Mouse (Mus musculus): ENCODE results near the gene Gss. TPM values are rescaled to one million over a fixed set of nuclear protein-coding genes. Genes with fewer than 3 reads are reported as not detected.
"Not testable (repeated sequence)": the region's sequence is repeated elsewhere in the genome, so short reads cannot be mapped to it uniquely, and the experiment has no call there.

Gss gene
- polyA plus RNA-seq, 1 experiment = 20.6 TPM

DNA sequence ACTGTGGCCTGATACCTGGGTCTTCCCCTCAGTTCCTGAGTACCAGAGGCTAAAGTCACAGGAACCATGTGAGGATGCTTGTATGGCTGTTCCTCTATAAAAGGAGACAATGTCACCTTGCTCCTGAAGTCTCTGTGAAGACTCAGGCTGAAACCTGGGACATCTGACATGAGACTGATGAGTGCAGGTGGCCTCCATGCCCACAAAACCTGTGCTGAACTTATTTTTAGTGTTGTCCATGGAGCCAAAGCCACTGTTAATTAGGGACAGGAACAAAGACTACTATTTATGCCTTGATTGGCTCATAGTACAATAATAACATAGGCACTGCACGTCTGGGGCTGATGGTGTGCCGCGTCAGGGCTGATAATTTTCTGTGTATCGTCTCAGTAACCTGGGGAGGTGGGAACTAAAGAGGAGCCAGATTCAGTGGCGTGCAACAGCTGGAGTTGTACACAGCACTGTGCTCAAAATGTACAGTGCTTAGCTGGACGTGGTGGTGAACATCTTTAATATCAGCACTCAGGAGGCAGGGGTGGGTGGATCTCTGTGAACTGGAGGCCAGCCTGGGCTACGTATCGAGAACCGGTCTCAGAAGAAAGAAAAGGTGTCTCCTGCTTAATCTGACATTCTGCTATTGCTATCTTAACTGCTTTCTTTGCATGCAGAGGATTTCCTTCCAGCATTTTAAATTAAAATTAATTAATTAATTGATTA, 19.4 kb upstream of the Gss start:
- WGBS = 93% methylated on average over 9 of the region's 9 CpGs

DNA sequence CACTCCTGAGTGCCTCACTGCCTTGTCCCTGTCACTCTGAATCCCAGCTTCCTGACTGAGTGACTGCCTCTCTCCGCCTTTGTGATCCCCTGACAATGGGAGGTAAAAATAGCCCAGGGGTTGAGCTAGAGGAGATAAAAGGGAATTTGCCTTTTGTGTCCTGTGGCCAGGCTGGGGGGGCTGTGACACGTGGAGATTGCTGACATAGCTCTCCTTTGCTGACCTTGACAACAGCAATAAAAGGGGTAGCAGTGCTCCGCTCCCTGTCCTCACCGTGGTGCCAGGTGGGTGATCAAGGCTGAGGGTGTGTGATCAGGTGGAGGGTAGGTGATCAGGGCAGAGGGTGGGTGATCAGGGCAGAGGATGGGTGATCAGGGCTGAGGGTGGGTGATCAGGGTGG, 18.4 kb upstream of the Gss start, which contains the start of gene Myh7b:
Gene Myh7b, plus strand, starts transcription at position 235 of the 400 bp plus-strand sequence.
- Histone ChIP-seq H3K27ac (ENCODE audit: control insufficient read depth, insufficient read depth, low read length) (no peak within 1 kb of the TSS), H3K27me3 (ENCODE audit: control insufficient read depth, insufficient read depth, low read length) (no peaks in the 10 kb centered on the region; the same call in 1 of the 2 replicates), H3K36me3 (ENCODE audit: control insufficient read depth, insufficient read depth, low read length) (no peaks in the 10 kb centered on the region), H3K4me1 (replicated peaks; ENCODE audit: control insufficient read depth, insufficient read depth, low read length) (peaks cover 8% of the 10 kb centered on the region), H3K4me3 (ENCODE audit: control insufficient read depth, insufficient read depth, low read length) (no peak within 1 kb of the TSS)
- DNase-seq = no peak
- WGBS = 64% methylated on average over 4 of the region's 4 CpGs
- TF ChIP-seq CTCF (IDR thresholded peaks at IDR 0.05; ENCODE audit: borderline replicate concordance, control insufficient read depth, extremely low read depth, insufficient read depth, low read length, poor library complexity) (no peak), POLR2A (IDR thresholded peaks at IDR 0.05; ENCODE audit: control insufficient read depth, extremely low read depth, insufficient read depth, low read length, poor library complexity) (no peak)

More for the DNA sequence above, 19.4 kb upstream of the Gss start:
- H3K27ac ChIP-seq (ENCODE audit: control insufficient read depth, insufficient read depth, low read length) = no peak overlapping the region
- H3K27me3 ChIP-seq (ENCODE audit: control insufficient read depth, insufficient read depth, low read length) = no peaks in the 10 kb centered on the region; the same call in 1 of the 2 replicates
- no peaks in the 10 kb centered on the region for H3K36me3 ChIP-seq (ENCODE audit: control insufficient read depth, insufficient read depth, low read length)
- TF ChIP-seq POLR2A (IDR thresholded peaks at IDR 0.05; ENCODE audit: control insufficient read depth, extremely low read depth, insufficient read depth, low read length, poor library complexity) (no peak), CTCF (IDR thresholded peaks at IDR 0.05; ENCODE audit: borderline replicate concordance, control insufficient read depth, extremely low read depth, insufficient read depth, low read length, poor library complexity) (no peak)
- no peak overlapping the region for H3K4me3 ChIP-seq (ENCODE audit: control insufficient read depth, insufficient read depth, low read length)
- no peak for DNase-seq
- H3K4me1 ChIP-seq (replicated peaks; ENCODE audit: control insufficient read depth, insufficient read depth, low read length) = peaks cover 8% of the 10 kb centered on the region

DNA sequence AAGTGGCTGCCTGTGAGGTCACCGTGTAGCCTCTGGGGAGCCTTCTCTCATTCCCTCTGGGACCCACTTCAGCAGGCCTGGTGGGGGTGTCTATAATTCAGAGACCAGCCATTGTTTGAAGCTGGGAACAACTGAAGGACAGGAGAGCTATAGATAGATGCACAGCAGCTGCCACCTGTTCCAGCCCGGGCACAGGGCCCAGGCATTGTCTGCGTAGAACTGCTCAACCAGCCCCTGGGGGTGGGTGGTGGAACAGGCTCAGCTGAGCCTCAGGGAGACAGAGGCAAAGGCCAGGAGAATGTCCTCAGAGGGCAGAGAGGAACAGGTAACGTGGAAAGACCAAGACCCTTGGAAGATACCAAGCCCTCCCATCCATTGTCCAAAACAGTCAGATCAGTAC, 13.8 kb upstream of the Gss start:
- Histone ChIP-seq H3K4me1 (replicated peaks; ENCODE audit: control insufficient read depth, insufficient read depth, low read length) (no peaks in the 10 kb centered on the region), H3K4me3 (ENCODE audit: control insufficient read depth, insufficient read depth, low read length) (no peak overlapping the region), H3K27me3 (ENCODE audit: control insufficient read depth, insufficient read depth, low read length) (no peaks in the 10 kb centered on the region), H3K27ac (ENCODE audit: control insufficient read depth, insufficient read depth, low read length) (no peak overlapping the region), H3K36me3 (ENCODE audit: control insufficient read depth, insufficient read depth, low read length) (no peaks in the 10 kb centered on the region)
- DNase-seq = no peak
- TF ChIP-seq CTCF (IDR thresholded peaks at IDR 0.05; ENCODE audit: borderline replicate concordance, control insufficient read depth, extremely low read depth, insufficient read depth, low read length, poor library complexity) (no peak), POLR2A (IDR thresholded peaks at IDR 0.05; ENCODE audit: control insufficient read depth, extremely low read depth, insufficient read depth, low read length, poor library complexity) (no peak)
- WGBS = 81% methylated on average over 4 of the region's 4 CpGs

DNA sequence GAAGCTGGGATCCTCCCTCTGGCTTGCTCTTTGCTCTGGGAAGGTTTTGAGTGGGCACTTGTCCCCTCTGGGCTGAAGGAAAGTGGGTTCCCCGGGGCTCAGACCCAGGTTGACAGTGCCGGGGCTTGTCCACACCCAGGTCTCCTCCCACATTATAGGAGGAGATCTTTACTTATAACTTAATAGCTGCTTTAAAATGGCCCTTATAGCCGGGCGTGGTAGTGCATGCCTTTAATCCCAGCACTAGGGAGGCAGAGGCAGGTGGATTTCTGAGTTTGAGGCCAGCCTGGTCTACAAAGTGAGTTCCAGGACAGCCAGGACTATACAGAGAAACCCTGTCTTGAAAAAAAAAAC, 12.6 kb upstream of the Gss start:
- not testable (repeated sequence) for H3K4me3 ChIP-seq (ENCODE audit: control insufficient read depth, insufficient read depth, low read length); H3K4me1 ChIP-seq (replicated peaks; ENCODE audit: control insufficient read depth, insufficient read depth, low read length); H3K36me3 ChIP-seq (ENCODE audit: control insufficient read depth, insufficient read depth, low read length); H3K27ac ChIP-seq (ENCODE audit: control insufficient read depth, insufficient read depth, low read length); DNase-seq; H3K27me3 ChIP-seq (ENCODE audit: control insufficient read depth, insufficient read depth, low read length)
- WGBS = 93% methylated on average over 4 of the region's 4 CpGs

DNA sequence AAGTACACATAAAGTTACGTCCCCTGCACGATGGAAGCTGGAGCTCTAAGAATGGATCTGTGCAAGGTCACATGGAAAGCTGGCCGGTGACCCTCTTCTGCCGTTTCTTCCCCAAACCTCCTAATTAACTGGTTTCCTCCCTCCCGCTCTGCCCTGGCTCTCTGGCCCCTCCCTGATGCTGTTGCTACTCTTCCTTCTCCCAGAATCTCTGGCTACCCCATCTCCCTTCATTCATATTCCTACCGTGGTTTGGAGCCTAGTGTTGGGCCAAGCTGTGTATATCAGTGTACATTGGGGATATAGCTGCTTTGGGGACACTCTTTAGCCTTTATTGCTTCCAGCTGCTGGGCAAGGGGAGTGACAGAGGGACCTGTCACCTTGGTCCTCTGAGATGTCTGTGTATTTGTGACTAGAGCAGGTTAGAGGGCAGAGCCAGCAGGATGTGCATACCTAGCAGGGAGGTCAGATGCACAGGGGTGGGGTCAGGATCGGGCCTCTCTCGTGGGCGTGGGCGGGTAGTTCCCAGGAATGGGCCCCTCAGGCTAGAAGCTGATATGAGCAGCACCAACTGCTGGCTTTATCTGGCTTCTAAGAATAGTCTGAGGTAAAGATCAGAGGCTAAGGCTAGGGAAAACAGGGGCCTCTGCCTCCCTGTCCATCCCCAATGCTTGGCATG, 12.1 kb upstream of the Gss start:
- no peak for DNase-seq
- H3K36me3 ChIP-seq (ENCODE audit: control insufficient read depth, insufficient read depth, low read length) = no peaks in the 10 kb centered on the region
- H3K4me3 ChIP-seq (ENCODE audit: control insufficient read depth, insufficient read depth, low read length) = no peak overlapping the region
- WGBS = 74% methylated on average over 10 of the region's 10 CpGs
- no peak overlapping the region for H3K27ac ChIP-seq (ENCODE audit: control insufficient read depth, insufficient read depth, low read length)
- no peaks in the 10 kb centered on the region for H3K4me1 ChIP-seq (replicated peaks; ENCODE audit: control insufficient read depth, insufficient read depth, low read length)
- no peaks in the 10 kb centered on the region for H3K27me3 ChIP-seq (ENCODE audit: control insufficient read depth, insufficient read depth, low read length)
- TF ChIP-seq CTCF (IDR thresholded peaks at IDR 0.05; ENCODE audit: borderline replicate concordance, control insufficient read depth, extremely low read depth, insufficient read depth, low read length, poor library complexity) (no peak), POLR2A (IDR thresholded peaks at IDR 0.05; ENCODE audit: control insufficient read depth, extremely low read depth, insufficient read depth, low read length, poor library complexity) (no peak)

DNA sequence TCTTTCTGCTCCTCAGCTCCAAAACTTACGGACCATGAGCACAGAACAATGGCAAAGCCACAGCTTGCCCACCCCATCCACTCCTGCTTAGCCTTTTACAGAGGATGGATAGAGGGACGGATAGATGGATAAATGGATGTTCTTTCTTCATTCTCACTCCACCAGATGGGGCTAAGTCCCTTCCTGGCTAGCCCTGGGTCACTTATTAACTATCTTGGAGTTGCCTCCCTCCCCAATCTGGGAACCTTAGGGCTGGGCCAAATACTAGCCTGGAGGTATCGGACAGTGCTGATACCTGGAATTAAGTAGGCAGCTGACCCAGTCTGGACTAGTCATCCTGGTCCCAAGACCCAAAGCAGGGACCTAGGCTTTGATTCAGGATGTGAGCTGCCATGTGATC, 11.1 kb upstream of the Gss start:
- no peak for DNase-seq

More for the DNA sequence above, 11.1 kb upstream of the Gss start:
- Histone ChIP-seq H3K4me1 (replicated peaks; ENCODE audit: control insufficient read depth, insufficient read depth, low read length) (no peaks in the 10 kb centered on the region), H3K36me3 (ENCODE audit: control insufficient read depth, insufficient read depth, low read length) (no peaks in the 10 kb centered on the region), H3K27me3 (ENCODE audit: control insufficient read depth, insufficient read depth, low read length) (no peaks in the 10 kb centered on the region), H3K4me3 (ENCODE audit: control insufficient read depth, insufficient read depth, low read length) (no peak overlapping the region), H3K27ac (ENCODE audit: control insufficient read depth, insufficient read depth, low read length) (no peak overlapping the region)
- 93% methylated on average over 3 of the region's 3 CpGs for WGBS
- no peak for TF ChIP-seq CTCF (IDR thresholded peaks at IDR 0.05; ENCODE audit: borderline replicate concordance, control insufficient read depth, extremely low read depth, insufficient read depth, low read length, poor library complexity)
- TF ChIP-seq POLR2A (IDR thresholded peaks at IDR 0.05; ENCODE audit: control insufficient read depth, extremely low read depth, insufficient read depth, low read length, poor library complexity) = no peak
